Mouse (Mus musculus): Measurements from ENCODE around the gene Mip. TPM values are rescaled to one million over a fixed set of nuclear protein-coding genes. Genes with fewer than 3 reads are reported as not detected.

Mip gene
- polyA plus RNA-seq, 1 experiment from 2014 or later: 0.24 TPM

DNA sequence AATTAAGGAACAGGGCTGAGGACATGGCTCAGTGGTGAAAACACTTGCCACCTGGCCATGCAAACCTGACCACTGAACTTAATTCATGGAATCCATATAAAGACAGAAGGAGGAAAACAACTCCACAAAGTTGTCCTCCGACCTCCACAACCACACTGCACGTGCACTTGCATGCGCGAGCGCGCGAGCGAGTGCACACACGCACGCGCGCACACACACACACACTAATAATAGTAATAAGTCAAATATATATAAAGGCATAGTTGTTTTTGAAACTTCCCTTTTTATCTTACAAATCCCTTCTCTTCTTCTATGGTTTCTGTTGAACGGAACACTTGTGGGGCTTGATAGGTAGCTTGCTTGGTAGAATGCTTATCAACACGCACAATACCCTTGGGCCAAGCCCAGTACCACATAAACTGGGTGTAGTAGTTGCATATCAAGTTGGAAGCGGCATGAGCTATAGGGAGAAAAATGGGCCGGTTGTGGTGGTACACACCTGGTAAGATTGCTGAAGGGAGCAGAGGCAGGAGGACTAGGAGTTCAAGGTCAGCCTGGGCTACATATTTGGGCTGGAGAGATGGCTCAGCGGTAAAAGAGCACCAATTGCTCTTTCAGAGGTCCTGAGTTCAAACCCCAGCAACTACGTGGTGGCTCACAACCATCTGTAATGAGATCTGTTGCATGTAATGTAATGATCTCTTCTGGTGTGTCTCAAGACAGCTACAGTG lies 7.1 kb upstream of the Mip start:
- Histone ChIP-seq H3K4me3 (ENCODE audit: low read length) (no peak overlapping the region), H3K36me3 (ENCODE audit: control insufficient read depth, insufficient read depth, low read length) (no peaks in the 10 kb centered on the region), H3K9me3 (ENCODE audit: control insufficient read depth, low read length) (no peaks in the 10 kb centered on the region), H3K27me3 (replicated peaks; ENCODE audit: control insufficient read depth, insufficient read depth, low read length) (no peaks in the 10 kb centered on the region), H3K9ac (ENCODE audit: low read depth, low read length) (no peak overlapping the region), H3K27ac (ENCODE audit: low read depth, low read length) (no peak overlapping the region), H3K4me1 (ENCODE audit: control insufficient read depth, insufficient read depth, low read depth, low read length) (no peaks in the 10 kb centered on the region), H3K4me2 (ENCODE audit: low read length) (no peak overlapping the region)
- ATAC-seq: no peak
- WGBS: 94% methylated on average over 18 of the region's 18 CpGs

- H3K4me1 ChIP-seq (ENCODE audit: control insufficient read depth, insufficient read depth, low read depth, low read length): no peaks in the 10 kb centered on the region
- no peak overlapping the region for H3K27ac ChIP-seq (ENCODE audit: low read depth, low read length)
- H3K4me2 ChIP-seq (ENCODE audit: low read length): no peak overlapping the region
- no peaks in the 10 kb centered on the region for H3K27me3 ChIP-seq (replicated peaks; ENCODE audit: control insufficient read depth, insufficient read depth, low read length)
- WGBS: 66% methylated on average over 16 of the region's 16 CpGs
- no peaks in the 10 kb centered on the region for H3K36me3 ChIP-seq (ENCODE audit: control insufficient read depth, insufficient read depth, low read length)
- no peaks in the 10 kb centered on the region for H3K9me3 ChIP-seq (ENCODE audit: control insufficient read depth, low read length)
- no peak overlapping the region for H3K4me3 ChIP-seq (ENCODE audit: low read length)
- no peak overlapping the region for H3K9ac ChIP-seq (ENCODE audit: low read depth, low read length)
- no peak for ATAC-seq
These were observed 3.9 kb upstream of the Mip start for GRCm38 (mm10) chr10:128221533-128222286.

DNA sequence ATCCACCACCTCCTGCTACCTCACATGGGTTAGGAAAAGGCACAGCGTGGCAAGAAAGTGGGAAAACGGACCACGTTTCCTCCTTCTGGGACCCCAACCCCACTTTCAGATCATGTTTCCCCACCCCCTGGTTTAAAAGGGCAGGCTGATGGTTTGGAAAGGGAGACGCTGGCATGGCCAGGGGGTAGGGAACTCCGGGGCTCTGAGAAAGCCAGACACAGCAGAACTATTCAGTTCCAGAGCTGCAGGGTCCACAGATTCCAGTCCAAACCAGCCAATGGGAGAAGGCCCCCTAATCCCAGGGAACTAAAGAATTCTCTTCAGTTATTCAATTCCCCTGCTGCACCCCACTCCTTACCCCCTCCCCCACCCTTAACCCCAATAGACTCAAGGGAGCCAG lies 574 bp upstream of the Mip start:
- no peak overlapping the region for H3K4me3 ChIP-seq (ENCODE audit: low read length)
- no peak overlapping the region for H3K9ac ChIP-seq (ENCODE audit: low read depth, low read length)
- H3K9me3 ChIP-seq (ENCODE audit: control insufficient read depth, low read length): no peaks in the 10 kb centered on the region
- 60% methylated on average over 5 of the region's 5 CpGs for WGBS
- H3K4me1 ChIP-seq (ENCODE audit: control insufficient read depth, insufficient read depth, low read depth, low read length): no peaks in the 10 kb centered on the region
- no peaks in the 10 kb centered on the region for H3K36me3 ChIP-seq (ENCODE audit: control insufficient read depth, insufficient read depth, low read length)
- no peak overlapping the region for H3K27ac ChIP-seq (ENCODE audit: low read depth, low read length)
- H3K27me3 ChIP-seq (replicated peaks; ENCODE audit: control insufficient read depth, insufficient read depth, low read length): no peaks in the 10 kb centered on the region
- no peak for ATAC-seq
- no peak overlapping the region for H3K4me2 ChIP-seq (ENCODE audit: low read length)

DNA sequence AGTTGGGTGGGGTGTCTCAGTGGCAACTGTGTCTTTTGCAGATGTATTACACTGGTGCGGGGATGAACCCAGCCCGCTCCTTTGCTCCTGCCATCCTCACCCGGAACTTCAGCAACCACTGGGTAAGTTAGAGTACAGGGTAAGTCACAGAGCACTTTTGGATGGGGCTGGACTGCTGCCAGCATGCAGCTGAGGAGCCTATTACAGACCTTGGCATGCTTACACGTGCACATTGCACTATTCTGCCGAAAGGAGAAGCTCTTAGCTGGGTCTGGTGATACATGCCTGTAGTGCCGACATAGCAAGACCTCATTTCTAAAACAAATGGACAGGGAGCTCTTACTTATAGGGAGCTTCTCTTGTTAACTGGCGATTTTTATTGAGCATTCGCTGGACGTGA lies 2.0 kb downstream of the Mip start:
- no peak for ATAC-seq

DNA sequence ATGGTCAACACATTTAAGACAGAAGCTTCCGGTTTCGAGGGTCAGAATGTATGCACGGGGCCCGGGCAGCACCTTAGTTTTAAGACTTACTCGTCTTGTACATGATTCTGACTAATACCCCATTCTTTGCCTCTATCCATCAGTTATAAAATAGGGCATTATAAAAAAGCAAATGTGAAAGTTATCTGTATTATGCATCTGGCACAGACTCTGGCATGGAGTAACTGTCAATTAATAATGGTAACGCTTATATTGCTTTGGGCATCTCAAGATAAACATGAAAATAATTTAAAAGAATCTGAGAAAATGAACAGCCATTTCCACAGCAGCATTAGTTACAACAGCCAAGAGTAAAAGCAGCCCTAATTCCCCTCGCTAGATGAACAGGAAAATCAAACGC lies 2.4 kb downstream of the Mip start:
- WGBS: 95% methylated on average over 8 of the region's 8 CpGs
- ATAC-seq: no peak

More for the DNA sequence above, 2.0 kb downstream of the Mip start:
- H3K27me3 ChIP-seq (replicated peaks; ENCODE audit: control insufficient read depth, insufficient read depth, low read length): no peaks in the 10 kb centered on the region
- no peaks in the 10 kb centered on the region for H3K36me3 ChIP-seq (ENCODE audit: control insufficient read depth, insufficient read depth, low read length)
- 81% methylated on average over 9 of the region's 9 CpGs for WGBS
- H3K4me1 ChIP-seq (ENCODE audit: control insufficient read depth, insufficient read depth, low read depth, low read length): peaks cover 4% of the 10 kb centered on the region
- no peaks in the 10 kb centered on the region for H3K9me3 ChIP-seq (ENCODE audit: control insufficient read depth, low read length)
- no peak overlapping the region for H3K9ac ChIP-seq (ENCODE audit: low read depth, low read length)
- H3K27ac ChIP-seq (ENCODE audit: low read depth, low read length): no peak overlapping the region
- H3K4me3 ChIP-seq (ENCODE audit: low read length): no peak overlapping the region
- H3K4me2 ChIP-seq (ENCODE audit: low read length): no peak overlapping the region

DNA sequence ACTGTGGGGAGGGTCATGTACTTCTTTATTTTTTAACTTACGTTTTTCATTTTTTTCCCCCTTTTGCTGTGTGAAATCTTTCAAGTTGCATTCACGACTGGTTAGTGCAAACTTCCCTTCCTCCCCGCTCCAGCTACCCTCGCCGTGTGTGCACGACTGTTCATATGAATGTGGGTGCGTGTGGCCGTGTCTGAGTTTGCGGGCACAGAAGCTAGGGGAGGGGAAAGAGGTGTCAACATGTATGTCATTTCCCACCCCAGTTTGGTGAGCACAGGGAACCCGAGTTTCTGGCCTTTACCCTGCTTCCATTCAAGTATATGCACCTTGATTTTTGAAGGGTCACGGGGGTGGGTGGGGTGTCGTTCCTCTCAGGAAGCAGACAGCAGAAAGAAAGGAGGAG lies 4.9 kb downstream of the Mip start:
- Histone ChIP-seq H3K36me3 (ENCODE audit: control insufficient read depth, insufficient read depth, low read length) (no peaks in the 10 kb centered on the region), H3K9me3 (ENCODE audit: control insufficient read depth, low read length) (no peaks in the 10 kb centered on the region), H3K27me3 (replicated peaks; ENCODE audit: control insufficient read depth, insufficient read depth, low read length) (no peaks in the 10 kb centered on the region), H3K27ac (ENCODE audit: low read depth, low read length) (no peak overlapping the region), H3K4me3 (ENCODE audit: low read length) (no peak overlapping the region), H3K9ac (ENCODE audit: low read depth, low read length) (no peak overlapping the region), H3K4me1 (ENCODE audit: control insufficient read depth, insufficient read depth, low read depth, low read length) (peaks cover 7% of the 10 kb centered on the region), H3K4me2 (ENCODE audit: low read length) (no peak overlapping the region)
- WGBS: 85% methylated on average over 12 of the region's 12 CpGs
- no peak for ATAC-seq

More for the DNA sequence above, 2.4 kb downstream of the Mip start:
- Histone ChIP-seq H3K4me2 (ENCODE audit: low read length) (no peak overlapping the region), H3K27ac (ENCODE audit: low read depth, low read length) (no peak overlapping the region), H3K4me1 (ENCODE audit: control insufficient read depth, insufficient read depth, low read depth, low read length) (peaks cover 7% of the 10 kb centered on the region), H3K4me3 (ENCODE audit: low read length) (no peak overlapping the region), H3K9ac (ENCODE audit: low read depth, low read length) (no peak overlapping the region), H3K27me3 (replicated peaks; ENCODE audit: control insufficient read depth, insufficient read depth, low read length) (no peaks in the 10 kb centered on the region), H3K36me3 (ENCODE audit: control insufficient read depth, insufficient read depth, low read length) (no peaks in the 10 kb centered on the region), H3K9me3 (ENCODE audit: control insufficient read depth, low read length) (no peaks in the 10 kb centered on the region)

GRCm38 (mm10) chr10:128231146-128231545 lies 5.5 kb downstream of the Mip start:
- Histone ChIP-seq H3K4me2 (ENCODE audit: low read length) (peak overlapping the region; percentile 62), H3K27ac (ENCODE audit: low read depth, low read length) (no peak overlapping the region), H3K9ac (ENCODE audit: low read depth, low read length) (no peak overlapping the region; the same call in 1 of the 2 replicates), H3K27me3 (replicated peaks; ENCODE audit: control insufficient read depth, insufficient read depth, low read length) (no peaks in the 10 kb centered on the region), H3K4me1 (ENCODE audit: control insufficient read depth, insufficient read depth, low read depth, low read length) (peaks cover 7% of the 10 kb centered on the region), H3K4me3 (ENCODE audit: low read length) (peak overlapping the region; percentile 81), H3K9me3 (ENCODE audit: control insufficient read depth, low read length) (no peaks in the 10 kb centered on the region), H3K36me3 (ENCODE audit: control insufficient read depth, insufficient read depth, low read length) (no peaks in the 10 kb centered on the region)
- ATAC-seq: no peak
- 25% methylated on average over 5 of the region's 5 CpGs for WGBS

DNA sequence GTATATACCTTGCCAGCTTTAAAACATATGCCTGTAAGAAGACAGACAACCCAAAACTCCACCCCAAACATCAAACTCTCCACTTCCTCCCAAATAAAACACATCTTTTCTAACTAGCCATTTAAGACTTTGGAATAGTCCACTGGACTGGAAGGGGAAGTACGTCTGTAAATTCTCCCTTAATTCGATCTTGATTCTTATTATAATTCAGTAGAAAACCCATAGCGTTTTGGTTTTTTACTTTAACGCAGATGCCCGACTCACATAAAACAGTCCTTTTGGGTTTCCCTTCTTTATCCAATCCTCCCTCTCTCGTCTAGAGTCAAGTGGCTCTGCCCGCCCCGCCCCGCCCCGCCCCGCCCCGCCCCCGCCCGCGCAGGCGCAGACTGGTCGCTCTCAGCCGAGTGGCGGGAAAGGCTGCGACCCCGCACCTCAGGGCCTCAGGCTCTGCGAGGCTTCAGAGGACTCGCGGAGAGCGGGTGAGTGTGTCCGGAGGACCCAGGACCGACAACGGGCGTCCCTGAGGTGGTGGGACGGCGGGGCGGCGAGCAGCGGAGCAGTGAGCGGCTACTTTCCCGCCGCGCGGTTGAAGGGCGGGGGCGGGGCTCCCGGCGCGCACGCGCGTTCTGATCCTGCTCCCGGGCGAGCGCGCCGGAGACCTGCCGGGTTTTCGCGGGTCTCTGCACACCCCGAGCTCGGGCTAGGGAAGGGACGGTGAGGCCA lies 6.2 kb downstream of the Mip start, which contains the start of gene Timeless:
Gene Timeless, plus strand, starts transcription at position 369 of the 723 bp plus-strand sequence.
- H3K4me3 ChIP-seq (ENCODE audit: low read length): peak within 1 kb of the TSS; percentile 81
- peaks cover 7% of the 10 kb centered on the region for H3K4me1 ChIP-seq (ENCODE audit: control insufficient read depth, insufficient read depth, low read depth, low read length)
- no peaks in the 10 kb centered on the region for H3K27me3 ChIP-seq (replicated peaks; ENCODE audit: control insufficient read depth, insufficient read depth, low read length)
- H3K36me3 ChIP-seq (ENCODE audit: control insufficient read depth, insufficient read depth, low read length): no peaks in the 10 kb centered on the region
- H3K9me3 ChIP-seq (ENCODE audit: control insufficient read depth, low read length): no peaks in the 10 kb centered on the region
- ATAC-seq: peak; percentile 96
- 0% methylated on average over 51 of the region's 58 CpGs for WGBS
- peak within 1 kb of the TSS; percentile 76 for H3K9ac ChIP-seq (ENCODE audit: low read depth, low read length)
- H3K4me2 ChIP-seq (ENCODE audit: low read length): peak within 1 kb of the TSS; percentile 62
- peak within 1 kb of the TSS; percentile 90 for H3K27ac ChIP-seq (ENCODE audit: low read depth, low read length)

Data from hindbrain, embryonic 16.5 days (tissue).